ENCODE assay signal across 11 mouse cellular contexts in the genomic region with DNA sequence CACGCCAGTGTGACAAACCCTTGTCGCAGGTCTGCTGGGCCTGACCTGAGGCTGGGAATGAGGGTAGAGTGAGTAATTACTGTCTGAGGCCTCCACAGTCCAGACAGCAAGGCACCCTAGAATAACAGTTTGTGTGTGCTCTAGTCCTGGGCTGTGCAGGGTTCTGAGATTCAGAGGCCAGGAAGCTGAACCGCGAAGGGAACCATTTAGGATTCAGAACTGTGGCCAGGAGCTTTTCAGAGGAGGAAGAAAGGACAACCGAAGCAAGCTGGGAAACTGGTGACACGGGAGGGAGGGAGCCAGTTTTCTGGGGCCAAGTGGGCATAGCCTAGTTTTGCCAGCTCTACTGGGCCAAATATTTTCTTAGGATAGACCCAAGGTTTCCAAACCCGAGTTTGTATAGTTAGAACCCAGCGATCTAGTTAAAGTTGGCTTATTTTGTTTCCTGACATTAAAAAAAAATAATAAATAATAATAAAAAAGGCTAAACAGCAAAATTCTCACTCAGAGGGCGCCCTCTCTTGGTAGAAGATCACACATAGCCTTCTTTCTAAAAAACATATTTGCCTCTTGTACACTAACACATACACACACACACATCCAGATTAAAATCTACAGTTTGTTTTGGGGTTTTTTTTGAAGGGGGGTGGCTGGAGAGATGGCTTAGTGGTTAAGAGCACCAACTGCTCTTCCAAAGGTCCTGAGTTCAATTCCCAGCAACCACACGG. TPM values are rescaled to one million over a fixed set of nuclear protein-coding genes. Genes with fewer than 3 reads are reported as not detected.
DNase-seq lines count a peak whose midpoint lies in the region; ATAC-seq and TF ChIP-seq lines count a peak whose summit lies in the region.
"Had no signal": no experiment of that assay in that cellular context is flagged by ENCODE, and none has a peak within 500 bp of the region (broad histone marks: within the 10 kb centered on the region; RNA-seq: fewer than 3 reads in every experiment).

No protein-coding gene starts in this region.

- peak; percentile 27 for TF ChIP-seq CTCF in forebrain, postnatal 0 days (IDR thresholded peaks at IDR 0.05; ENCODE audit: low read depth)
- TF ChIP-seq CTCF in layer of hippocampus, adult 2 months (conservative IDR thresholded peaks at IDR 0.05) = peak; percentile 68
- peak; percentile 41 for TF ChIP-seq CTCF in E14TG2a.4 (conservative IDR thresholded peaks at IDR 0.05; ENCODE audit: low read length)

- 77% methylated on average over 10 of the region's 10 CpGs for WGBS in forebrain, postnatal 0 days
- 89% methylated on average over 10 of the region's 10 CpGs for WGBS in forebrain, embryonic 12.5 days

- no peak overlapping the region for H3K9ac ChIP-seq in forebrain, postnatal 0 days
- H3K9ac ChIP-seq in forebrain, embryonic 12.5 days = no peak overlapping the region
- H3K9ac ChIP-seq: embryonic facial prominence, embryonic 12.5 days; forebrain, embryonic 15.5 days had no signal

- H3K4me2 ChIP-seq in forebrain, postnatal 0 days (ENCODE audit: low read depth) = no peak overlapping the region
- no peak overlapping the region for H3K4me2 ChIP-seq in forebrain, embryonic 12.5 days
- H3K4me2 ChIP-seq: embryonic facial prominence, embryonic 12.5 days; forebrain, embryonic 15.5 days had no signal

- H3K36me3 ChIP-seq in forebrain, postnatal 0 days (ENCODE audit: insufficient read depth) = no peaks in the 10 kb centered on the region
- H3K36me3 ChIP-seq in forebrain, embryonic 12.5 days (replicated peaks) = no peaks in the 10 kb centered on the region
- no peaks in the 10 kb centered on the region for H3K36me3 ChIP-seq in E14TG2a.4 (ENCODE audit: insufficient read depth, low read length)
- H3K36me3 ChIP-seq: embryonic facial prominence, embryonic 12.5 days; forebrain, embryonic 15.5 days had no signal

- no peaks in the 10 kb centered on the region; the same call in 1 of the 2 replicates for H3K4me1 ChIP-seq in forebrain, postnatal 0 days (ENCODE audit: insufficient read depth)
- H3K4me1 ChIP-seq in forebrain, embryonic 12.5 days = no peaks in the 10 kb centered on the region
- peaks cover 7% of the 10 kb centered on the region; the same call in 1 of the 2 replicates for H3K4me1 ChIP-seq in E14TG2a.4 (replicated peaks; ENCODE audit: low read depth, low read length)
- H3K4me1 ChIP-seq: embryonic facial prominence, embryonic 12.5 days had no signal

- no peak for DNase-seq in forebrain, postnatal 0 days
- DNase-seq in layer of hippocampus, adult 2 months (ENCODE audit: low spot score in 2 of 2) = peak; percentile 16 to 43
- DNase-seq in layer of hippocampus, postnatal 25 days (ENCODE audit: extremely low spot score in 1 of 2, low spot score in 1 of 2) = no peak
- peak; percentile 11 for DNase-seq in heart, postnatal 4 days
- no peak for DNase-seq in urinary bladder, postnatal 4 days (ENCODE audit: low spot score in 2 of 2)

- no peak for ATAC-seq in forebrain, postnatal 0 days
- ATAC-seq in forebrain, embryonic 12.5 days (ENCODE audit: low FRiP score) = no peak
- ATAC-seq in megakaryocyte, adult 5-6 weeks (ENCODE audit: poor library complexity, severe bottlenecking) = no peak
- ATAC-seq: CD4-positive, CD25-positive, alpha-beta regulatory T cell, adult 4 months; forebrain, embryonic 15.5 days had no signal

- H3K27me3 ChIP-seq in forebrain, postnatal 0 days (ENCODE audit: insufficient read depth, low read length) = no peaks in the 10 kb centered on the region
- 0 out of 2 replicates have a peak, but pooled peaks cover 5% of the 10 kb centered on the region for H3K27me3 ChIP-seq in forebrain, embryonic 12.5 days
- H3K27me3 ChIP-seq in E14TG2a.4 (ENCODE audit: insufficient read depth, low read length) = peaks cover 10% of the 10 kb centered on the region
- H3K27me3 ChIP-seq: embryonic facial prominence, embryonic 12.5 days; forebrain, embryonic 15.5 days had no signal

- no peaks in the 10 kb centered on the region for H3K9me3 ChIP-seq in forebrain, postnatal 0 days (ENCODE audit: low read length)
- H3K9me3 ChIP-seq in forebrain, embryonic 12.5 days = no peaks in the 10 kb centered on the region
- H3K9me3 ChIP-seq in E14TG2a.4 (ENCODE audit: low read length) = no peaks in the 10 kb centered on the region
- H3K9me3 ChIP-seq: embryonic facial prominence, embryonic 12.5 days; forebrain, embryonic 15.5 days had no signal

- H3K27ac ChIP-seq in forebrain, postnatal 0 days (ENCODE audit: low read depth, low read length) = no peak overlapping the region
- H3K27ac ChIP-seq in forebrain, embryonic 12.5 days = no peak overlapping the region
- peak overlapping the region; percentile 68 for H3K27ac ChIP-seq in layer of hippocampus, adult 2 months
- H3K27ac ChIP-seq: embryonic facial prominence, embryonic 12.5 days; forebrain, embryonic 15.5 days had no signal

- no peak overlapping the region for H3K4me3 ChIP-seq in forebrain, postnatal 0 days (ENCODE audit: low read depth, low read length)
- no peak overlapping the region for H3K4me3 ChIP-seq in forebrain, embryonic 12.5 days (replicated peaks)
- no peak overlapping the region for H3K4me3 ChIP-seq in layer of hippocampus, adult 2 months
- no peak overlapping the region for H3K4me3 ChIP-seq in E14TG2a.4 (replicated peaks; ENCODE audit: low read length)
- H3K4me3 ChIP-seq: embryonic facial prominence, embryonic 12.5 days; forebrain, embryonic 15.5 days had no signal

RNA-seq across cellular contexts. Expression of a gene that starts 19.0 kb away (rescaled TPM):
- total RNA-seq in forebrain, postnatal 0 days (2014; rRNA removed) = 12.0 and 14.5 TPM in 2 replicates
- 24.7 and 32.7 TPM in 2 replicates for polyA plus RNA-seq in forebrain, postnatal 0 days (2015; fragmentation: Nextera tagmentation; extraction: Ambion mirVana)
- 18.4 and 20.0 TPM in 2 replicates for polyA plus RNA-seq in forebrain, embryonic 12.5 days (2016; fragmentation: Nextera tagmentation; extraction: Ambion mirVana)
- total RNA-seq in layer of hippocampus, adult 2 months (2021) = 1 to 10 TPM; 6.9 to 8.1 TPM
- 1 to 10 TPM; 7.4 to 8.0 TPM for total RNA-seq in layer of hippocampus, postnatal 25 days (2021)
- 10 to 100 TPM; 26.6 to 30.4 TPM for total RNA-seq in heart, postnatal 4 days (2021)
- total RNA-seq in megakaryocyte, adult 5-6 weeks (2015) = 4.5 and 4.8 TPM in 2 replicates
- total RNA-seq in megakaryocyte, adult 5-6 weeks (2017) = 5.6 and 6.9 TPM in 2 replicates

Comparison
In these comparisons a context has a peak if more than half of its experiments do, and no peak if none do; other contexts are left out.
1. DNase-seq: peak in layer of hippocampus, adult 2 months (2 of 2) and heart, postnatal 4 days (single experiment); none in forebrain, postnatal 0 days (single experiment), layer of hippocampus, postnatal 25 days (0 of 2) and urinary bladder, postnatal 4 days (0 of 2).
2. Peak in every context shown above with its lines, with median percentiles within 50 percentile points of each other: CTCF ChIP-seq.